Mouse (Mus musculus): Measurements from ENCODE around the gene Rad1.

- TF ChIP-seq POLR2A (IDR thresholded peaks at IDR 0.05; ENCODE audit: control insufficient read depth, extremely low read depth, insufficient read depth, low read length, poor library complexity) (no peak), CTCF (IDR thresholded peaks at IDR 0.05; ENCODE audit: borderline replicate concordance, control insufficient read depth, extremely low read depth, insufficient read depth, low read length, poor library complexity) (no peak)
Observed at GRCm38 (mm10) chr15:10535969-10536368, 50.2 kb downstream of the Rad1 start.

All from thymus, adult 2 months (tissue).